Mouse (Mus musculus) bone marrow, adult 2 months (tissue): ENCODE measurements at regions not wholly inside any gene's neighbourhood (a gene's known extent, or its start where the extent isn't known, plus 50 kb on each side); places are given as distances from the start of the nearest gene placed in this dataset.

Experiments used
- CTCF ChIP-seq: fragments of 200-500 bp; IDR thresholded peaks from 2 replicates; pipeline ENCODE4 v1.5.1; 2011; ENCODE audit warnings: low read length, control low read depth; ENCODE audit not compliant: control insufficient read depth, insufficient read depth
- POLR2A ChIP-seq: fragments of 200-500 bp; IDR thresholded peaks from 2 replicates; pipeline ENCODE4 v1.6.1; 2011; ENCODE audit warnings: low read depth, mild to moderate bottlenecking, control low read depth, low read length, borderline replicate concordance; ENCODE audit not compliant: control insufficient read depth

GRCm38 (mm10) chr12:92509494-92509893 is 660.5 kb upstream of the Sel1l start:
- TF ChIP-seq CTCF (no peak), POLR2A (no peak)
